Mouse (Mus musculus) cerebellum, adult 11 months (tissue): ENCODE data around the gene Cnpy4.

ENCODE experiments used
- DNase-seq: peaks from one replicate; pipeline ENCODE4 v3.0.0; 2022

The Cnpy4 gene

GRCm38 (mm10) chr5:138186950-138187638, at the start of gene Cnpy4, which contains the start of gene Taf6:
TSS of gene Cnpy4 (plus strand) at chr5:138187485.
TSS of gene Taf6 (minus strand) at chr5:138187451.
- peak; percentile 83 for DNase-seq

- DNase-seq = no peak
Measured at GRCm38 (mm10) chr5:138137935-138138549, 49.2 kb upstream of the Cnpy4 start.

- no peak for DNase-seq
Measured at GRCm38 (mm10) chr5:138138585-138138984, 48.7 kb upstream of the Cnpy4 start.

- no peak for DNase-seq
Measured at GRCm38 (mm10) chr5:138154390-138154789, 32.9 kb upstream of the Cnpy4 start.

GRCm38 (mm10) chr5:138155443-138155976, 31.8 kb upstream of the Cnpy4 start, which contains the start of gene Zfp113:
TSS of gene Zfp113 (minus strand) at chr5:138155744.
- peak; percentile 85 for DNase-seq

- no peak for DNase-seq
Measured at GRCm38 (mm10) chr5:138160224-138160762, 27.0 kb upstream of the Cnpy4 start.

- DNase-seq = peak; percentile 91
Measured at GRCm38 (mm10) chr5:138160842-138161665, 26.2 kb upstream of the Cnpy4 start, which contains the start of gene Cops6. TSS of gene Cops6 (plus strand) at chr5:138161071.

- no peak for DNase-seq
Measured at GRCm38 (mm10) chr5:138163046-138163445, 24.2 kb upstream of the Cnpy4 start.

- no peak for DNase-seq
Measured at GRCm38 (mm10) chr5:138163610-138164009, 23.7 kb upstream of the Cnpy4 start.

- no peak for DNase-seq
Measured at GRCm38 (mm10) chr5:138165594-138165993, 21.7 kb upstream of the Cnpy4 start.

GRCm38 (mm10) chr5:138170936-138171561, 16.2 kb upstream of the Cnpy4 start:
- peak; percentile 96 for DNase-seq

GRCm38 (mm10) chr5:138171695-138172491, 15.4 kb upstream of the Cnpy4 start, which contains the start of the genes Ap4m1 and Mcm7:
TSS of gene Ap4m1 (plus strand) at chr5:138172002.
TSS of gene Mcm7 (minus strand) at chr5:138172422.
- DNase-seq = peak; percentile 98

- no peak for DNase-seq
Measured at GRCm38 (mm10) chr5:138173217-138173616, 14.1 kb upstream of the Cnpy4 start.

- peak; percentile 69 for DNase-seq
Measured at GRCm38 (mm10) chr5:138187661-138188306, 499 bp downstream of the Cnpy4 start.

GRCm38 (mm10) chr5:138193771-138194727, 6.8 kb downstream of the Cnpy4 start, which contains the start of gene Mblac1:
TSS of gene Mblac1 (plus strand) at chr5:138194314.
- peak; percentile 86 for DNase-seq

GRCm38 (mm10) chr5:138194755-138195345, 7.6 kb downstream of the Cnpy4 start:
- peak; percentile 40 for DNase-seq

GRCm38 (mm10) chr5:138195463-138195862, 8.2 kb downstream of the Cnpy4 start:
- DNase-seq = no peak

- no peak for DNase-seq
Measured at GRCm38 (mm10) chr5:138199576-138199975, 12.3 kb downstream of the Cnpy4 start.

GRCm38 (mm10) chr5:138202086-138202485, 14.8 kb downstream of the Cnpy4 start:
- no peak for DNase-seq
